Mouse (Mus musculus) embryonic facial prominence, embryonic 13.5 days (tissue): ENCODE data around the gene H2afx. TPM values are rescaled to one million over a fixed set of nuclear protein-coding genes. Genes with fewer than 3 reads are reported as not detected.
"Not testable (repeated sequence)": the region's sequence is repeated elsewhere in the genome, so short reads cannot be mapped to it uniquely, and the experiment has no call there.

Experiments used
- ATAC-seq: fragments of 200-750 bp; cut with Nextera tagmentation; 2 replicates; pipeline ENCODE4 v1.8.0; 2017; ENCODE audit warnings: low read depth; ENCODE audit not compliant: insufficient number of reproducible peaks, insufficient read depth, low FRiP score, low TSS enrichment
- H3K27ac ChIP-seq: fragments of 300-500 bp; sonication (generic); 2 replicates; pipeline ENCODE4 v1.5.1; 2015; ENCODE audit warnings: moderate library complexity, mild to moderate bottlenecking, inconsistent platforms
- H3K27me3 ChIP-seq: fragments of 300-500 bp; sonication (generic); 2 replicates; pipeline ENCODE4 v1.6.1; 2015; ENCODE audit warnings: mild to moderate bottlenecking, inconsistent platforms
- H3K36me3 ChIP-seq: fragments of 300-500 bp; sonication (generic); 2 replicates; pipeline ENCODE4 v1.6.1; 2015; ENCODE audit warnings: mild to moderate bottlenecking, inconsistent platforms
- H3K4me1 ChIP-seq: fragments of 300-500 bp; sonication (generic); 2 replicates; pipeline ENCODE4 v1.6.1; 2015; ENCODE audit warnings: inconsistent platforms
- H3K4me2 ChIP-seq: fragments of 300-500 bp; sonication (generic); 2 replicates; pipeline ENCODE4 v1.6.1; 2015; ENCODE audit warnings: moderate library complexity, mild to moderate bottlenecking, inconsistent platforms
- H3K4me3 ChIP-seq: fragments of 300-500 bp; sonication (generic); 2 replicates; pipeline ENCODE4 v1.5.1; 2015; ENCODE audit warnings: mild to moderate bottlenecking, inconsistent platforms
- H3K9ac ChIP-seq: fragments of 300-500 bp; sonication (generic); 2 replicates; pipeline ENCODE4 v1.6.1; 2015; ENCODE audit warnings: mild to moderate bottlenecking, inconsistent platforms
- H3K9me3 ChIP-seq: fragments of 300-500 bp; sonication (generic); 2 replicates; pipeline ENCODE4 v1.6.1; 2016; ENCODE audit warnings: inconsistent platforms
- WGBS: fragments of 180-500 bp; shearing (Covaris S2); methylation state at CpG from one replicate; pipeline ENCODE4 v1.1.7; 2015; ENCODE audit warnings: mixed read lengths; 5-methylcytosine and 5-hydroxymethylcytosine counted together
- polyA plus RNA-seq: library from polyadenylated mRNA; unstranded; fragments of >200 nt; fragmentation: Nextera tagmentation; extraction: Ambion mirVana; gene quantifications from 2 replicates; pipeline ENCODE4 v1.2.1, GENCODE M21; 2015

H2afx gene
- polyA plus RNA-seq, 1 experiment from 2014 or later, result 385 TPM

DNA sequence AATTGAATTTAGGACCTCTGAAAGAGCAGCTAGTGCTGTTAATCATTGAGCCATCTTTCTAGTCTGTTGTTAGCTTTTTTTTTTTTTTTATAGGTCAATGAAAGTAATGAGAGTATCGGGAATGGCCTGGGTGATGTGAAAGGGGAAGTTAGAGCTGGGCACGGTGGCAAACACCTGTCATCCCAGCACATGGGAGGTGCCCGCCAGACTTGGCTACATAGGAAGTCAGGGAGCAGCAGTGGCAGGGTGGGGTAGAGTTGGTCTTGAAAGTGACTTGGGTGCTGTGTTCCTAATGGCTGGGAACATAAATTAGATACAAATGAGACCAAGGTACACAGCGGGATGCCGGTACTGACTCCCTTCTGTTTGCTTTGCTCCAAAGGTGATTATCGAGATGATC lies 3.8 kb upstream of the H2afx start:
- ATAC-seq, result no peak
- H3K9ac ChIP-seq, result no peak overlapping the region
- no peak overlapping the region for H3K27ac ChIP-seq
- no peak overlapping the region for H3K4me2 ChIP-seq
- H3K4me3 ChIP-seq, result no peak overlapping the region
- 0 out of 2 replicates have a peak, but pooled peaks cover 8% of the 10 kb centered on the region for H3K9me3 ChIP-seq
- H3K4me1 ChIP-seq, result peaks cover 11% of the 10 kb centered on the region
- H3K36me3 ChIP-seq, result peaks cover 58% of the 10 kb centered on the region
- H3K27me3 ChIP-seq, result no peaks in the 10 kb centered on the region
- WGBS, result 95% methylated on average over 6 of the region's 6 CpGs

DNA sequence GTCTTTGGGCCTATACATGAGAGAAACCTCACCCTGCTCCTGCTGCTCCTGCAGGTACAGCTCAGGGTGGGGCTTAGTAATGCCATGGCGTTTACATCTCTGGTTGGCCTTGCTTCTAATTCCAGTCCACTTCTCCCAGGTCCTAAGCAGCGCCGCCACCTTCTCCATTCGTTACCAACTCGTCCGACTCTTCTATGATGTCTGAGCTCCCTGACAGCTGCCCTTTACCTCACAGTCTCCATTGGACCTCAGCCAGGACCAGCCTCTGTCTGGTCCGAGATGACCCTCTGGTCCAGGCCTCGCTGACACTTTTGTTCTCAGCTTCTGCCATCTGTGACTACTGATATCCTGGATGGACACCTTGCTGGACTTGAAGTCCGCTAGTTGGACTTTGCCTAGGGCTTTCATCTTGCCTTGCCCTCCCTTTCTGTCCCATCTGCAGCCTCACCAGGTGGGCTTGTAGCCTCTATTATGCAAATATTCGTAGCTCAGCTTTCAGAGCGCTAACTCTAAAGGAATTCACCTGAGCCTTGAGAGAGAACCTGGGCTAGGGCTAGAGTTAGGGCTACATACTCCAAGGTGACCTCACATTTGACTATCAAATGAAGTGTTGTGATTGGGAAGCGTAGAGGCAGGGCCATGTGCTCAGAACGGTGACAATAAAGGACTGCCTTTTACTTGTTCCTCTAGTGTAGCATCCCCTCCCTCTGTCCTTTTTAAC lies 1.4 kb upstream of the H2afx start:
- H3K27me3 ChIP-seq, result no peaks in the 10 kb centered on the region
- no peak for ATAC-seq
- WGBS, result 95% methylated on average over 13 of the region's 13 CpGs
- no peak overlapping the region for H3K9ac ChIP-seq
- H3K4me3 ChIP-seq, result no peak overlapping the region; the same call in 1 of the 2 replicates
- no peak overlapping the region for H3K27ac ChIP-seq
- H3K36me3 ChIP-seq, result peaks cover 68% of the 10 kb centered on the region
- 0 out of 2 replicates have a peak, but pooled peaks cover 8% of the 10 kb centered on the region for H3K9me3 ChIP-seq
- no peak overlapping the region for H3K4me2 ChIP-seq
- H3K4me1 ChIP-seq, result peaks cover 17% of the 10 kb centered on the region

DNA sequence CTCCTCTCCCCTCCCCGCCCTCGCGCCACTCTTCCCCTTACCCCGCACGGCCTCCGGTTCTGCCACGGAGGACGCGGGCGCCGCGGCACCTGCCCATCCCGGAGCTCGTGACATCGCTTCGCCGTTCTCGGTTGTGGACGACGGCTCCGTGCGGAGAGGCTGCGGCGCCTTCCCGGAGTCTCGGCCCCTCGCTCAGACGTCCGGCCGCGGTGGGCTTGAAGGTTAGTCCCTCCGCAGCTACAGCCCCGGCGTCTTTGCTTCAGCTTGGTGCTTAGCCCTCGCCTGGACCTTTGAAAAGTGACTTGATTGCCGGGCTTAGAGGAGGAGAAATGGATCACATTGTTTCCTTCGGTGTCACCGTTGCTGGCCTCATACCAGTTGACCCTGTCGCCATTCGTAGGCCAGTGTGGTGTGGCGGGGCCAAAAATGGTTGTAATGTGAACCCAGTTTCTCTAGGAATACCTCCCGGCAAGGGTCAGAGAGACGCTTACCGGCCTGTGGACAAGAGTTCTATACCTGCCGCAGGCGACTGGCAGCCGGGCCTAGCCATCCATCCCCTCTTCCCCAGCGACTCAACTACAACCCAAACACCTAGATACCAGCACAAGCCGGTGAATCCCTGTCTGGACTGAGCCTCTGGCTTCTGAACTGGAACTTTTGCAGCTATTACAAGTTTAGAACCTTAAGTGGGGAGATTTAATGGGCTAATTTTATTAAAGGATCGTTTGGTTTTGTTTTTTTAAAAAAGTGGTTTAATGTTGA lies 1.0 kb downstream of the H2afx start:
- no peak for ATAC-seq
- under 1% methylated on average over 50 of the region's 50 CpGs for WGBS

DNA sequence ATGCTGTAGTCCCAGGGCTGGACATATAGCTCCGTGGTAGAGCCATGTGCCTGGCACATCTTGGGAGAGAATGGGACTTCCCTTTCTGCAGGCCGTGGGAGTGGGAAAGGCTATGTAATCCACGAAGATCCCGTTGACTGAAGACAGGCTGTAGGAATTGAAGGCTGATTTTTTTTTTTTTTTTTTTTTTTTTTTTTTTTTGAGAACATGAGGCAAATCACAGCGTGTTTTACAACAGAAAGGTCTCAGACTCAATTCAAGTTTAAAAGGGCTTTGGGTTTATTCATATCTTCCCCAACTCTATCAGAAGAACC lies 1.6 kb downstream of the H2afx start:
- H3K27me3 ChIP-seq, result no peaks in the 10 kb centered on the region
- H3K9me3 ChIP-seq, result 0 out of 2 replicates have a peak, but pooled peaks cover 8% of the 10 kb centered on the region
- no peak for ATAC-seq
- peak overlapping the region; percentile 98 for H3K9ac ChIP-seq
- H3K27ac ChIP-seq, result peak overlapping the region; percentile 97; the same call in 1 of the 2 replicates
- H3K36me3 ChIP-seq, result peaks cover 66% of the 10 kb centered on the region
- peak overlapping the region; percentile 93 for H3K4me3 ChIP-seq
- H3K4me1 ChIP-seq, result peaks cover 17% of the 10 kb centered on the region
- peak overlapping the region; percentile 66 for H3K4me2 ChIP-seq
- 1% methylated on average over 5 of the region's 5 CpGs for WGBS

More for the DNA sequence above, 1.0 kb downstream of the H2afx start:
- peak overlapping the region; percentile 97 for H3K27ac ChIP-seq
- H3K27me3 ChIP-seq, result no peaks in the 10 kb centered on the region
- H3K9me3 ChIP-seq, result 0 out of 2 replicates have a peak, but pooled peaks cover 8% of the 10 kb centered on the region
- H3K36me3 ChIP-seq, result peaks cover 66% of the 10 kb centered on the region
- H3K4me1 ChIP-seq, result peaks cover 17% of the 10 kb centered on the region
- peak overlapping the region; percentile 66 for H3K4me2 ChIP-seq
- peak overlapping the region; percentile 98 for H3K9ac ChIP-seq
- H3K4me3 ChIP-seq, result peak overlapping the region; percentile 93

GRCm38 (mm10) chr9:44336513-44336912 lies 2.0 kb downstream of the H2afx start:
- Histone ChIP-seq H3K36me3 (peaks cover 66% of the 10 kb centered on the region), H3K4me1 (peaks cover 17% of the 10 kb centered on the region), H3K4me3 (peak overlapping the region; percentile 93), H3K9ac (peak overlapping the region; percentile 98), H3K27ac (0 out of 2 replicates have a peak overlapping the region, but pooled peaks have one; percentile 22), H3K4me2 (peak overlapping the region; percentile 66)
- H3K27me3 ChIP-seq, H3K9me3 ChIP-seq, ATAC-seq: not testable (repeated sequence)
- 28% methylated on average over 4 of the region's 4 CpGs for WGBS

DNA sequence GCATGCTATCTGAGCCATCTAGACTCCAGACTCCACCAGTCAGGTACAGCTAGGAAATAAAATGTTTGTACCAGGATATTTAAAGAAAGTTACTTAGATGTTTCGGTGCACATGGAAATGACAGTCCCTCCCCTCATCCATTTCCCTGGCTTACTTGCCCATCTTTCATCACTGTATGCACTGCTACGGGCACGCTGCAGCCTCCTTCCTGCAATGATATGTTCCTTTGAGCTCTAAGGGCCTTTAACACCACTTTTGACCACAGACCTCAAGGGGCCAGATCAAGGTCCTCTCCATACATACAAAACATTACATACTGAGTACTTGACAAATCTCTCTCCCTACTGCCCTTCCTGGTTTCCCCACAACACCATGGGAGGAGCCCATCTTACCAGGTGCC lies 2.5 kb downstream of the H2afx start:
- Histone ChIP-seq H3K4me1 (peaks cover 17% of the 10 kb centered on the region), H3K36me3 (peaks cover 66% of the 10 kb centered on the region), H3K9me3 (0 out of 2 replicates have a peak, but pooled peaks cover 8% of the 10 kb centered on the region), H3K4me3 (peak overlapping the region; percentile 93), H3K9ac (peak overlapping the region; percentile 98), H3K4me2 (peak overlapping the region; percentile 66), H3K27ac (no peak overlapping the region), H3K27me3 (no peaks in the 10 kb centered on the region)
- ATAC-seq, result no peak
- WGBS, result 65% methylated on average over 3 of the region's 3 CpGs

- Histone ChIP-seq H3K9ac (peak overlapping the region; percentile 98; the same call in 1 of the 2 replicates), H3K9me3 (0 out of 2 replicates have a peak, but pooled peaks cover 8% of the 10 kb centered on the region), H3K36me3 (peaks cover 62% of the 10 kb centered on the region), H3K4me2 (peak overlapping the region; percentile 66), H3K27me3 (no peaks in the 10 kb centered on the region), H3K4me1 (peaks cover 22% of the 10 kb centered on the region), H3K4me3 (peak overlapping the region; percentile 93; the same call in 1 of the 2 replicates), H3K27ac (0 out of 2 replicates have a peak overlapping the region, but pooled peaks have one; percentile 41)
- WGBS, result 72% methylated on average over 9 of the region's 9 CpGs
- no peak for ATAC-seq
These were observed 3.1 kb downstream of the H2afx start for GRCm38 (mm10) chr9:44337436-44338169.

DNA sequence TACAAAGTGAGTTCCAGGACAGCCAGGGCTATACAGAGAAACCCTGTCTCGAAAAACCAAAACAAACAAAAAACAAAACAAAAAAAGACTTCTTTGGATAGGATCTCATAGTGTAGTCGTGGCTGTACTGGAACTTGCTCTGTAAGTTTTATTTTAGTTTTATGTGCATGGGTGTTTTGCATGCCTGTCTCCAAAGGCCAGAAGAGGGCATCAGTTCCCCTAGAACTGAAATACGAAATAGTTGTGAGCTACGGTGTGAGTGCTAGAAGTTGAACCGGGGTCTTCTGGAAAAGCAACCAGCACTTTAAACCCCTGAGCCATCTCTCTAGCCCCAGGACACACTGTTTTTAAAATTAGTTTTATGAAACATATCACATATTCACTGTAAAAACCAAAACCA lies 4.1 kb downstream of the H2afx start:
- no peak for ATAC-seq
- Histone ChIP-seq H3K36me3 (peaks cover 52% of the 10 kb centered on the region), H3K9me3 (0 out of 2 replicates have a peak, but pooled peaks cover 4% of the 10 kb centered on the region), H3K27ac (no peak overlapping the region), H3K27me3 (no peaks in the 10 kb centered on the region), H3K9ac (no peak overlapping the region), H3K4me3 (no peak overlapping the region), H3K4me1 (peaks cover 31% of the 10 kb centered on the region), H3K4me2 (0 out of 2 replicates have a peak overlapping the region, but pooled peaks have one; percentile 66)
- WGBS, result 83% methylated on average over 5 of the region's 5 CpGs

- H3K4me1 ChIP-seq, result peaks cover 32% of the 10 kb centered on the region
- peak overlapping the region; percentile 44 for H3K9ac ChIP-seq
- 0 out of 2 replicates have a peak overlapping the region, but pooled peaks have one; percentile 0 for H3K4me3 ChIP-seq
- no peak overlapping the region for H3K4me2 ChIP-seq
- peaks cover 61% of the 10 kb centered on the region for H3K36me3 ChIP-seq
- 90% methylated on average over 5 of the region's 5 CpGs for WGBS
- no peak for ATAC-seq
- H3K27me3 ChIP-seq, result no peaks in the 10 kb centered on the region
- H3K27ac ChIP-seq, result no peak overlapping the region
- no peaks in the 10 kb centered on the region for H3K9me3 ChIP-seq
These were observed 7.0 kb downstream of the H2afx start for GRCm38 (mm10) chr9:44341487-44341886.

- 81% methylated on average over 3 of the region's 3 CpGs for WGBS
- H3K4me3 ChIP-seq, result no peak overlapping the region
- H3K27me3 ChIP-seq, result no peaks in the 10 kb centered on the region
- H3K4me1 ChIP-seq, result peaks cover 25% of the 10 kb centered on the region
- peaks cover 63% of the 10 kb centered on the region for H3K36me3 ChIP-seq
- no peak for ATAC-seq
- H3K9me3 ChIP-seq, result no peaks in the 10 kb centered on the region
- no peak overlapping the region for H3K27ac ChIP-seq
- peak overlapping the region; percentile 72; the same call in 1 of the 2 replicates for H3K4me2 ChIP-seq
- peak overlapping the region; percentile 44 for H3K9ac ChIP-seq
These were observed 7.7 kb downstream of the H2afx start for GRCm38 (mm10) chr9:44342173-44342572.

- Histone ChIP-seq H3K4me3 (peak overlapping the region; percentile 87; the same call in 1 of the 2 replicates), H3K4me2 (peak overlapping the region; percentile 72), H3K27me3 (no peaks in the 10 kb centered on the region), H3K9me3 (no peaks in the 10 kb centered on the region), H3K9ac (peak overlapping the region; percentile 92; the same call in 1 of the 2 replicates), H3K36me3 (peaks cover 63% of the 10 kb centered on the region), H3K4me1 (peaks cover 21% of the 10 kb centered on the region), H3K27ac (0 out of 2 replicates have a peak overlapping the region, but pooled peaks have one; percentile 96)
- ATAC-seq, result no peak
- WGBS, result 83% methylated on average over 1 of the region's 1 CpGs
These were observed 8.1 kb downstream of the H2afx start for GRCm38 (mm10) chr9:44342605-44343004.
